Mouse (Mus musculus) CD8-positive naive resting alpha-beta T cell, adult 2 months (primary cell): ENCODE measurements around the gene Pax9.

Experiments
- DNase-seq, 2 experiments: peaks; one replicate each; pipeline ENCODE4 v3.0.0; 2022; ENCODE audit warnings: low read depth in 2 of 2, low spot score in 2 of 2

Gene Pax9

GRCm38 (mm10) chr12:56691427-56692079 lies at the start of gene Pax9:
Pax9 (plus strand) TSS chr12:56691767.
- DNase-seq = no peak

DNA sequence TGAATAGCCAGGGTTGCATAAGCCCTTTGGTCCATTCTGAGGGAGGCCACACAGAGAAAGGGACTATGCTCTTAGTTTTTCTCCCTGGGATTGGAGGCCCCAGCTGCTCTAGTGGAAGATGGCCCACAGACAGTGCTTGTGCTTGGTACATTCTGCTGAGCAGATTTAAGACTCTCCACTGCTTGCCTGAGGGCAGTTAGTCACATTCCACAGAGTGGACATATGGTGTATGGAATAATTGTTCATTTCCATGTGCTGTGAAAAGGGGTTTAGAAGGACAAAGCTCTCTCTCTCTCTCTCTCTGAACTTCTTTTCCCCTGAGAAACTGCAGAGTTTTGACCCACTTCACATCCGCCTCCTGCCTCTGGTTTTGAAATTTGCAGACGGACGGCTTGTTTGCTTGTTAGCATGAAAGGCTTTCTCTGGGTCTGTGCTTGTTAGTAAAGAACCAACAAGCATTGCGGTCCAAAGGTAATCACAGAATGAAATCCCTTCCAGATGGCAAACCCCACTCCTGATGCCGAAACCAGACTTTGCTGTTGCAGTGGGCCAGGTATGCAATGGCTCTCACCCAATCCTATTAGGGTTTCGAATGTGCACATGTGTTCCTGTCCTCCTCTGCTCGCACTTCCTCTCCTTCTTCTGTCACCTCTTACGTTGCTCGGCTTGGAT lies 22.0 kb upstream of the Pax9 start:
- DNase-seq = no peak

DNA sequence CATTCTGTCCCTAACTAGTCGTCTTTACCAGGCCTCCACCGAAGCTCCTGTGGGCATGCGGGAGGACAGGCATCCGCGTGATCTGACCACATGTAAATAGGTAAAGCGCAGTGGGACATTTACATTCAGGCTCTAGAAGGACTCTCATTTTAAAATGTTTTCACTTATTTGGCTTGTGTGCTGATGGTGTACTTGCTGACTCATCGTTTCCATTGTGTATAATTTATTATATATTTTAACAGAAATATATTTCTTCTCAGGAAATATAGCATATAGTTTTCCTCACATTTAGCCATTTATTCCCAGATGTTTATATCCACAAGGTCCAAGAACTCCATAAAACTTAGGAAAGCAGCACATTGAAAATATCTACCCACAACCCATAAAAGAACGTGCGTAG lies 20.8 kb upstream of the Pax9 start:
- no peak for DNase-seq

DNA sequence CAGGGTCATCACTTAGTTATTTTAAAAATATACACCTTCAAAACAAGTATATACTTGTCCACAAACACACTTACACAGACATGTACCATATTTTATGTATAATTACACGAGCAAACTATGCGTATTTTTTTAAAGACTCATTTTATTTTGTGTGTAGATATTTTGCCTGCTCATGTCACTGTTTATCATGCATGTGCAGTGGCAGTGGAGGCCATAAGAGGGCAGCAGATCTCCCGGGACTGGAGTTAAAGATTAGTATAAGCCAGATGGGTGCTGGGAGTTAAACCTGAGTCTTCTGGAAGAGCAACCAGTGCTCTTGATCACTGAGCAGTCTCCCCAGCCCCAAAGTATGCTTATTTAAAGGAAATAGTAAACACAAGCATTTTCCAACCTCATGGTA lies 16.8 kb upstream of the Pax9 start:
- DNase-seq = no peak

DNA sequence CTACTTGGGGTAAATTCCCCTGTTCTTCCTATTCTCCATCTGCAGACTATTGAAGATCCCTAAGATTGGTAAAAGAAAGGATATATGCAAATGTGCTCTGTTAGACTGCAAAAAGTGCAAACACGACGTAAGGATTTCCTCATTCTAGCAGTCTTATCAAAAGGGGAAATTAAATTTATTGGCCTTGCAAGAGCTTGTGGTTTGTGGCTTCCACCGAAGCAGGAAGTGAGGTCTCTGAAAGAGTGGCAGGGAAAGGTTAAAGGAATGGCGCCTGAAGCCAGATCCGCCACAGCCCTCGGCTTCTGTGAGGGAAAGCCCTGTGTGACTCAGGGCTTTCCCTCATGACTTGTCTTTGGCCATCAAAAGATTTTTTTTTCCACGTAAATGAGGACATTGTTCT lies 13.9 kb upstream of the Pax9 start:
- no peak for DNase-seq

GRCm38 (mm10) chr12:56681096-56681811 lies 10.3 kb upstream of the Pax9 start:
- DNase-seq = no peak

GRCm38 (mm10) chr12:56687640-56688481 lies 3.7 kb upstream of the Pax9 start:
- DNase-seq = no peak

- no peak for DNase-seq
These were observed 3.1 kb upstream of the Pax9 start for GRCm38 (mm10) chr12:56688482-56688840.

GRCm38 (mm10) chr12:56688920-56689319 lies 2.6 kb upstream of the Pax9 start:
- no peak for DNase-seq

DNA sequence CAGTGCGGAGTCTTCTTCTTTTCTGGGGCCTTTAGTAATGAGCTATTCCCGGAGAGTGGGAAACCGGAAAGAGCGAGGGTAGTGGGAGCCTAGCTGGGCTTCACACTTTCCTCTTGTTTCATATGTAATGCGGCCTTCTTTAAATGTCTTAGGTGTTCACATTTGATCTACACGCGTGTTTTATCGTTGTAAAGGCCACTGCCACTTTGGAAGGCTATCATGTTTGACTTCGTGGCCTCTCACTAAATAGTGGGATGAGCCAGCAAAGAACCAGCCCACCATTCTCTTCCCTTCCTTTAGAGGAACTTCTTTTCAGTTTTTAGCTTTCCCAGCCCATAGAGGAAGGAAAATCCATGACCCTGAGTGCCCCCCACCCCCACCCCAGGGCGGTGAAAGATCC lies 2.2 kb upstream of the Pax9 start:
- DNase-seq = no peak

GRCm38 (mm10) chr12:56689736-56690135 lies 1.8 kb upstream of the Pax9 start:
- no peak for DNase-seq

- DNase-seq = no peak
These were observed 1.2 kb upstream of the Pax9 start for GRCm38 (mm10) chr12:56690366-56690765.

DNA sequence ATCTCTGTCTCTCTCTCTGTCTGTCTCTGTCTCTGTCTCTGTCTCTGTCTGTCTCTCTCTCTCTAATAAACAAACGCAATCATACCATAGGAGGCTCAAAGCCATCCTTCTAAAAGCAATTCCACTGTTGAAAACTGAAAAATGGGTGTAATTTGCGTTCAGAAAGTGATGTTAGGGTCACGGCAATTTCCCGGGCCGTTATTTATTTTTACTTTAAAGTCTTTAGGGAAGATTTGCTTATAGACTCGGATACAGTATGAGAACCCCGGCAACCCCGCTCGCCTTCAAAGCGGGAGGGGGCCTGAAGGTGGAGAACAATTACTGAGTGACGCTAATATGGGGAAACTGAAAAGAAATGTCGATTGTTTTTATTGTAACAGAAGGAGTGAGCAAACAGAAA lies 566 bp upstream of the Pax9 start:
- DNase-seq = no peak

- DNase-seq = no peak
These were observed 969 bp downstream of the Pax9 start for GRCm38 (mm10) chr12:56692536-56692935.

DNA sequence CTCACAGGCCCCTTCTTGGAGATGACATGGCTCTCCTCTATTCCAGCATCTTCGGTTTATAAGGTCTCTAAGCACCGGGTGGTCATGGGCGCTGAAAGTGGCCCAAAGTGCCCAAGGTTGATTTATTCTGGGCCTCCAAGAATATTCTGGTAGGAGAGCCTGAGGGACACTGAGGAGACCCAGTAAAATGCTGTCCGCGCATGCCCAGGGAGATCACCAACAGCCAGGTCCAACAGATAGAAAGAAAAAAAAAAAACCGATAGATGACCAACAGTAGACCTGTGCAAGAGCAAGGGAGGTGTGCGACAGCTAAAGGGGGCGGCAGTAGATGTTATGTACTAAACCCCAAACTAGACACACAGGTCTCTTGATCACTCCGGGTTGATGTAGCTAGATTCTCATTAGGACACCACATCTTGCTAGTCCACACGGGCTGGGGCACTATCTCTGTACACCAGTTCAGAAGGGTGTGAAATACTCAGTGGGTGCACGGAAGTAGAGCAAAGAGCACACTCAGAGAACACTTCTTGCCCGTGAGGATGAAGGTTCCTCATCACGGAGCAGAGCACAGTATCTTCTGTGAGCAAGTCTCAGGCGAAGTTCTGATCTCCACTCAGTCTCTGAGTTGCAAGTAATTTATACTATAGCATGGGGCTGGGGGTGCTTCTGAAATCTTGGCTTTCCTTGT lies 2.0 kb downstream of the Pax9 start:
- DNase-seq = no peak

GRCm38 (mm10) chr12:56694361-56694760 lies 2.8 kb downstream of the Pax9 start:
- DNase-seq = no peak

GRCm38 (mm10) chr12:56694936-56695335 lies 3.4 kb downstream of the Pax9 start:
- no peak for DNase-seq

DNA sequence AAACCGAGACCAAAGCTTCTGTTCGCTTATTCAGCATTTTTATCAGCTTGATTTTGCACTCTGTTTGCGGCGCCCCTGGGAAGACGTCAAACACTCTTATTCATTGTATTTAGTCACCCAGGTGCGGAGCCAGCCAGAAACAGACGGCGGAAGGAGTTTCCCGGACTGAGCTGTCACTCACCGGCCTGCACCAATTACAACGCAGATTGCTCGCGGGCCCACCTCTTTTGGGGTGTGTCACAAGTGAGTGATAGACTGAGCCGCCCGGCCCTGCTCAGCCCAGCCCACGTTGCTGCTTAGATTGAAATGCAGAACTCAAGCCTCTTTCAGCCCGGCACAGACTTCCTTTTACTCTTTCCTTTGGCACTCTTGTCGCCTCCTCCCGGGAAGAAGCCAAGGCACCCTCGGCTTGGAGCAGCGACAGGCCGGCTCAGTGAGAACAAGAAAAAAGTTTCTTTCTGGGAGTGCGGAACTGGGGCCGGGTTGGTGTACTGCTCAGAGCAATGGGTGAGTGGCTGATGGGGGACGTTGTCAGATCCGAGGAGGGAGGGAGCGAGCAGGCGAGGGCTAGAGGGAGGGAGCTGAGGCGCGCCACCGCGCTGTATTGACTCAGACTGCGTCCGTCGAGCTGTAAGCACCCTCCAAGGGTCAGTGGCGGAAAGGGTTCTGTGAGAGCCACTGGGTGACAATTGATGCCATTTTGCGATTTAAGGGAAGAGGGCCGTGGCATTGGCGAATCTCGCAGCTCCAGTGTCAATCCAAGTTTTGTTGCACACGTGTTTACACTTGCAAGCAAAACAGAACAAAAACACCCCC lies 4.0 kb downstream of the Pax9 start:
- DNase-seq = no peak

DNA sequence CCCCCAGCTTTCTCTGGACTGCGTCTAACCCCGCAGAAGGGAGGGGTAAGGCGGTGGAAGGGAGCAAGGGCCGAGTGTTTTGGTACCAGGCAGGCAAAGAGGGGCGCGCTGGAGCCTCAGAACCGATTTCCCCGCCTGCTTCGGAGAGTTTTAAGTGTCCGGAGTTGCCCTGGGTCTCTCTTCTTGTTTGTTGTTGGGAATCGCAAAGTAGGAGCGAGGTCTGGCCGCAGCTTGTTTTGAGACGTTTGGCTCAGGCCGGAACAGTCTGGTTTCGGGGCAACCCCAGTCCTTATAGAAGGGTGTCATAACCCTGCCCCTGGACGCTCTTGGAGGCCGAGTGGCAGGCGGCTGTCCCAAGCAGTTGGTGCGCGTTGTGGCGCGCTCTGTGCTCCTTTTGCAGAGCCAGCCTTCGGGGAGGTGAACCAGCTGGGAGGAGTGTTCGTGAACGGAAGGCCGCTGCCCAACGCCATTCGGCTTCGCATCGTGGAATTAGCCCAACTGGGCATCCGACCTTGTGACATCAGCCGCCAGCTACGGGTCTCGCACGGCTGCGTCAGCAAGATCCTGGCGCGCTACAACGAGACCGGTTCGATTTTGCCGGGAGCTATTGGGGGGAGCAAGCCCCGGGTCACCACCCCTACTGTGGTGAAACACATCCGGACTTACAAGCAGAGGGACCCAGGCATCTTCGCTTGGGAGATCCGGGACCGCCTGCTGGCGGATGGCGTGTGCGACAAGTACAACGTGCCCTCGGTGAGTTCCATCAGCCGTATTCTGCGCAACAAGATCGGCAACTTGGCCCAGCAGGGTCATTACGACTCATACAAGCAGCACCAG lies 4.8 kb downstream of the Pax9 start:
- no peak for DNase-seq
